Mouse (Mus musculus) limb, embryonic 11.5 days (tissue): ENCODE data around the gene Sppl3. TPM values are rescaled to one million over a fixed set of nuclear protein-coding genes. Genes with fewer than 3 reads are reported as not detected.

ENCODE experiments used
- ATAC-seq: fragments of 200-750 bp; cut with Nextera tagmentation; 2 replicates; pipeline ENCODE4 v1.8.0; 2017; ENCODE audit warnings: low read depth; ENCODE audit not compliant: insufficient number of reproducible peaks, low FRiP score, low TSS enrichment
- DNase-seq: peaks from one replicate; pipeline ENCODE4 v3.0.0-alpha.2; 2015; ENCODE audit warnings: low spot score
- H3K27ac ChIP-seq: fragments of 300-500 bp; sonication (generic); replicated peaks from 2 replicates; pipeline ENCODE4 v1.5.1; 2014; ENCODE audit warnings: low read depth, mild to moderate bottlenecking, low read length
- H3K27me3 ChIP-seq: fragments of 300-500 bp; sonication (generic); 2 replicates; pipeline ENCODE4 v1.6.1; 2014; ENCODE audit warnings: mild to moderate bottlenecking, low read length, mixed read lengths; ENCODE audit not compliant: control insufficient read depth, insufficient read depth
- H3K36me3 ChIP-seq: fragments of 300-500 bp; sonication (generic); 2 replicates; pipeline ENCODE4 v1.6.1; 2014; ENCODE audit warnings: mild to moderate bottlenecking, low read length, moderate library complexity, mixed read lengths; ENCODE audit not compliant: control insufficient read depth, insufficient read depth
- H3K4me1 ChIP-seq: fragments of 300-500 bp; sonication (generic); 2 replicates; pipeline ENCODE4 v1.6.1; 2014; ENCODE audit warnings: low read length, mixed read lengths; ENCODE audit not compliant: control insufficient read depth, insufficient read depth
- H3K4me2 ChIP-seq: fragments of 300-500 bp; sonication (generic); 2 replicates; pipeline ENCODE4 v1.6.1; 2014; ENCODE audit warnings: low read depth, mild to moderate bottlenecking, moderate library complexity; ENCODE audit not compliant: severe bottlenecking
- H3K4me3 ChIP-seq: fragments of 300-500 bp; sonication (generic); 2 replicates; pipeline ENCODE4 v1.5.1; 2014; ENCODE audit warnings: low read depth, low read length
- H3K9ac ChIP-seq: fragments of 300-500 bp; sonication (generic); 2 replicates; pipeline ENCODE4 v1.6.1; 2014; ENCODE audit warnings: mild to moderate bottlenecking, low read length
- H3K9me3 ChIP-seq: fragments of 300-500 bp; sonication (generic); 2 replicates; pipeline ENCODE4 v1.6.1; 2016; ENCODE audit warnings: low read length; ENCODE audit not compliant: control insufficient read depth
- WGBS: fragments of 180-500 bp; shearing (Covaris S2); extraction: QIAGEN DNeasy Blood & Tissue Kit; methylation state at CpG from one replicate; pipeline ENCODE4 v1.1.7; 2014; 5-methylcytosine and 5-hydroxymethylcytosine counted together
- polyA plus RNA-seq: library from polyadenylated mRNA; unstranded; fragments of >200 nt; fragmentation: Nextera tagmentation; extraction: Ambion mirVana; gene quantifications from 2 replicates; pipeline ENCODE4 v1.2.1, GENCODE M21; 2014

Gene Sppl3
- polyA plus RNA-seq, 1 experiment from 2014 or later: 30.9 TPM

- no peak overlapping the region for H3K4me3 ChIP-seq
- no peak overlapping the region for H3K27ac ChIP-seq
- H3K36me3 ChIP-seq: no peaks in the 10 kb centered on the region
- no peaks in the 10 kb centered on the region for H3K4me1 ChIP-seq
- ATAC-seq (no peak), DNase-seq (no peak)
- no peaks in the 10 kb centered on the region for H3K27me3 ChIP-seq
- H3K9ac ChIP-seq: no peak overlapping the region
- WGBS: 68% methylated on average over 13 of the region's 13 CpGs
- H3K4me2 ChIP-seq: no peak overlapping the region
- H3K9me3 ChIP-seq: no peaks in the 10 kb centered on the region
These were observed 41.2 kb upstream of the Sppl3 start for GRCm38 (mm10) chr5:114969609-114970215.

GRCm38 (mm10) chr5:114970824-114971227 lies 40.1 kb upstream of the Sppl3 start, which contains the start of gene Hnf1a:
Hnf1a (minus strand) TSS chr5:114971094.
- WGBS: 91% methylated on average over 17 of the region's 17 CpGs
- Histone ChIP-seq H3K4me2 (no peak within 1 kb of the TSS), H3K27ac (no peak within 1 kb of the TSS), H3K27me3 (no peaks in the 10 kb centered on the region), H3K4me3 (no peak within 1 kb of the TSS), H3K9ac (no peak within 1 kb of the TSS; the same call in 1 of the 2 replicates), H3K9me3 (no peaks in the 10 kb centered on the region), H3K4me1 (no peaks in the 10 kb centered on the region), H3K36me3 (no peaks in the 10 kb centered on the region)
- no peak for DNase-seq
- no peak for ATAC-seq

- Histone ChIP-seq H3K27ac (no peak overlapping the region), H3K4me1 (no peaks in the 10 kb centered on the region), H3K27me3 (no peaks in the 10 kb centered on the region), H3K4me3 (no peak overlapping the region), H3K36me3 (no peaks in the 10 kb centered on the region), H3K9ac (no peak overlapping the region), H3K4me2 (no peak overlapping the region), H3K9me3 (no peaks in the 10 kb centered on the region)
- no peak for DNase-seq
- WGBS: 86% methylated on average over 9 of the region's 9 CpGs
- no peak for ATAC-seq
These were observed 38.7 kb upstream of the Sppl3 start for GRCm38 (mm10) chr5:114972201-114972600.

- Histone ChIP-seq H3K4me2 (no peak overlapping the region), H3K4me1 (no peaks in the 10 kb centered on the region), H3K27me3 (no peaks in the 10 kb centered on the region), H3K36me3 (no peaks in the 10 kb centered on the region), H3K9ac (no peak overlapping the region), H3K4me3 (no peak overlapping the region), H3K9me3 (no peaks in the 10 kb centered on the region), H3K27ac (no peak overlapping the region)
- ATAC-seq: no peak
- 83% methylated on average over 8 of the region's 8 CpGs for WGBS
- no peak for DNase-seq
These were observed 37.8 kb upstream of the Sppl3 start for GRCm38 (mm10) chr5:114973131-114973530.

GRCm38 (mm10) chr5:114976935-114977334 lies 34.0 kb upstream of the Sppl3 start:
- Histone ChIP-seq H3K4me3 (no peak overlapping the region), H3K27me3 (no peaks in the 10 kb centered on the region)
- no peak for ATAC-seq

GRCm38 (mm10) chr5:114978473-114978872 lies 32.5 kb upstream of the Sppl3 start:
- ATAC-seq (no peak), DNase-seq (no peak)
- 76% methylated on average over 11 of the region's 11 CpGs for WGBS
- Histone ChIP-seq H3K9me3 (no peaks in the 10 kb centered on the region), H3K4me2 (no peak overlapping the region), H3K4me3 (no peak overlapping the region), H3K4me1 (peaks cover 11% of the 10 kb centered on the region; the same call in 1 of the 2 replicates), H3K27ac (no peak overlapping the region), H3K9ac (no peak overlapping the region), H3K36me3 (no peaks in the 10 kb centered on the region), H3K27me3 (no peaks in the 10 kb centered on the region)

More at GRCm38 (mm10) chr5:114976935-114977334, 34.0 kb upstream of the Sppl3 start:
- no peak overlapping the region for H3K9ac ChIP-seq
- H3K27ac ChIP-seq: no peak overlapping the region
- H3K4me1 ChIP-seq: peaks cover 11% of the 10 kb centered on the region; the same call in 1 of the 2 replicates
- no peaks in the 10 kb centered on the region for H3K9me3 ChIP-seq
- no peak overlapping the region for H3K4me2 ChIP-seq
- no peaks in the 10 kb centered on the region for H3K36me3 ChIP-seq
- DNase-seq: no peak

- H3K4me2 ChIP-seq: peak overlapping the region; percentile 79
- 3% methylated on average over 6 of the region's 6 CpGs for WGBS
- DNase-seq: no peak
- H3K36me3 ChIP-seq: no peaks in the 10 kb centered on the region
- H3K4me3 ChIP-seq: peak overlapping the region; percentile 32; the same call in 1 of the 2 replicates
- no peak for ATAC-seq
- H3K9me3 ChIP-seq: no peaks in the 10 kb centered on the region
- no peaks in the 10 kb centered on the region for H3K27me3 ChIP-seq
- peaks cover 11% of the 10 kb centered on the region; the same call in 1 of the 2 replicates for H3K4me1 ChIP-seq
- no peak overlapping the region; the same call in 1 of the 2 replicates for H3K9ac ChIP-seq
- no peak overlapping the region for H3K27ac ChIP-seq
These were observed 32.1 kb upstream of the Sppl3 start for GRCm38 (mm10) chr5:114978888-114979249.

- peak; percentile 35; the same call in 1 of the 2 replicates for ATAC-seq
- H3K4me2 ChIP-seq: peak overlapping the region; percentile 79
- 5% methylated on average over 32 of the region's 32 CpGs for WGBS
These were observed 31.5 kb upstream of the Sppl3 start for GRCm38 (mm10) chr5:114979250-114980121.

More at GRCm38 (mm10) chr5:114979250-114980121, 31.5 kb upstream of the Sppl3 start:
- Histone ChIP-seq H3K9me3 (no peaks in the 10 kb centered on the region), H3K9ac (peak overlapping the region; percentile 56), H3K4me3 (peak overlapping the region; percentile 32), H3K27ac (no peak overlapping the region), H3K36me3 (no peaks in the 10 kb centered on the region), H3K27me3 (no peaks in the 10 kb centered on the region), H3K4me1 (peaks cover 11% of the 10 kb centered on the region; the same call in 1 of the 2 replicates)
- peak; percentile 83 for DNase-seq
